Comparison of ENCODE assay signal across 14 mouse cellular contexts in genomic region chr2:27268325-27268724, GRCm38 (mm10). TPM values are rescaled to one million over a fixed set of nuclear protein-coding genes. Genes with fewer than 3 reads are reported as not detected.
"Had no signal": no experiment of that assay in that cellular context is flagged by ENCODE, and none has a peak within 500 bp of the region (broad histone marks: within the 10 kb centered on the region; RNA-seq: fewer than 3 reads in every experiment).

No protein-coding gene starts in this region.

- ATAC-seq: liver, embryonic 12.5 days; midbrain, embryonic 16.5 days had no signal

- DNase-seq: kidney, postnatal 36 days; layer of hippocampus, adult 9-11 months; layer of hippocampus, postnatal 36 days; retina, postnatal 1 day; thymus, adult 2 months; thymus, postnatal 25 days had no signal

- H3K4me3 ChIP-seq: limb, embryonic 15.5 days; liver, embryonic 12.5 days; midbrain, embryonic 12.5 days; neural tube, embryonic 13.5 days; stomach, embryonic 15.5 days had no signal

- H3K27ac ChIP-seq: kidney, postnatal 0 days; limb, embryonic 15.5 days; liver, embryonic 12.5 days; midbrain, embryonic 12.5 days; neural tube, embryonic 13.5 days; stomach, embryonic 15.5 days had no signal

- H3K27me3 ChIP-seq: limb, embryonic 15.5 days; liver, embryonic 12.5 days; midbrain, embryonic 12.5 days; neural tube, embryonic 13.5 days; stomach, embryonic 15.5 days had no signal

- H3K4me2 ChIP-seq: limb, embryonic 15.5 days; liver, embryonic 12.5 days; midbrain, embryonic 12.5 days; neural tube, embryonic 13.5 days; stomach, embryonic 15.5 days had no signal

- H3K9me3 ChIP-seq: liver, embryonic 12.5 days; midbrain, embryonic 12.5 days; neural tube, embryonic 13.5 days; stomach, embryonic 15.5 days had no signal

- H3K9ac ChIP-seq: limb, embryonic 15.5 days; liver, embryonic 12.5 days; midbrain, embryonic 12.5 days; neural tube, embryonic 13.5 days; stomach, embryonic 15.5 days had no signal

- H3K4me1 ChIP-seq: limb, embryonic 15.5 days; liver, embryonic 12.5 days; midbrain, embryonic 12.5 days; neural tube, embryonic 13.5 days; stomach, embryonic 15.5 days had no signal

RNA-seq across cellular contexts. Expression of gene Sardh, which starts 20.2 kb away (rescaled TPM):
- total RNA-seq: megakaryocyte-erythroid progenitor cell, adult 5-6 weeks had no signal
